Mouse (Mus musculus) heart, embryonic 15.5 days (tissue): ENCODE data around the gene Elovl1. TPM values are rescaled to one million over a fixed set of nuclear protein-coding genes. Genes with fewer than 3 reads are reported as not detected.

Source experiments
- ATAC-seq: fragments of 200-750 bp; cut with Nextera tagmentation; replicated peaks from 2 replicates; pipeline ENCODE4 v1.8.0; 2017; ENCODE audit warnings: low read depth, moderate TSS enrichment; ENCODE audit not compliant: insufficient number of reproducible peaks, insufficient read depth, low FRiP score
- H3K27ac ChIP-seq: fragments of 300-500 bp; sonication (generic); 2 replicates; pipeline ENCODE4 v1.5.1; 2015; ENCODE audit warnings: mild to moderate bottlenecking, inconsistent platforms
- H3K27me3 ChIP-seq: fragments of 300-500 bp; sonication (generic); 2 replicates; pipeline ENCODE4 v1.6.1; 2015; ENCODE audit warnings: inconsistent platforms
- H3K36me3 ChIP-seq: fragments of 300-500 bp; sonication (generic); 2 replicates; pipeline ENCODE4 v1.6.1; 2015; ENCODE audit warnings: mild to moderate bottlenecking, inconsistent platforms
- H3K4me1 ChIP-seq: fragments of 300-500 bp; sonication (generic); replicated peaks from 2 replicates; pipeline ENCODE4 v1.6.1; 2015; ENCODE audit warnings: inconsistent platforms
- H3K4me2 ChIP-seq: fragments of 300-500 bp; sonication (generic); 2 replicates; pipeline ENCODE4 v1.6.1; 2015; ENCODE audit warnings: inconsistent platforms, mild to moderate bottlenecking, moderate library complexity
- H3K4me3 ChIP-seq: fragments of 300-500 bp; sonication (generic); 2 replicates; pipeline ENCODE4 v1.5.1; 2015; ENCODE audit warnings: mild to moderate bottlenecking, inconsistent platforms
- H3K9ac ChIP-seq: fragments of 300-500 bp; sonication (generic); 2 replicates; pipeline ENCODE4 v1.6.1; 2015; ENCODE audit warnings: mild to moderate bottlenecking, inconsistent platforms
- H3K9me3 ChIP-seq: fragments of 300-500 bp; sonication (generic); replicated peaks from 2 replicates; pipeline ENCODE4 v1.6.1; 2016; ENCODE audit warnings: inconsistent platforms
- WGBS: fragments of 180-500 bp; shearing (Covaris S2); methylation state at CpG from one replicate; pipeline ENCODE4 v1.1.7; 2015; ENCODE audit warnings: mixed read lengths; 5-methylcytosine and 5-hydroxymethylcytosine counted together
- polyA plus RNA-seq: library from polyadenylated mRNA; unstranded; fragments of >200 nt; fragmentation: Nextera tagmentation; extraction: Ambion mirVana; gene quantifications from 2 replicates; pipeline ENCODE4 v1.2.1, GENCODE M21; 2015

Gene Elovl1
- polyA plus RNA-seq: 54.2 and 73.7 TPM in 2 replicates

- Histone ChIP-seq H3K9ac (peak within 1 kb of the TSS; percentile 91), H3K4me1 (peaks cover 28% of the 10 kb centered on the region), H3K9me3 (no peaks in the 10 kb centered on the region), H3K27ac (peak within 1 kb of the TSS; percentile 89), H3K27me3 (no peaks in the 10 kb centered on the region), H3K4me2 (peak within 1 kb of the TSS; percentile 93), H3K4me3 (peak within 1 kb of the TSS; percentile 92), H3K36me3 (peaks cover 22% of the 10 kb centered on the region)
- peak; percentile 96 for ATAC-seq
- WGBS: 0% methylated on average over 28 of the region's 31 CpGs
Measured at GRCm38 (mm10) chr4:118427768-118428451, at the start of gene Elovl1. Gene Elovl1, plus strand, starts transcription at chr4:118428093.

DNA sequence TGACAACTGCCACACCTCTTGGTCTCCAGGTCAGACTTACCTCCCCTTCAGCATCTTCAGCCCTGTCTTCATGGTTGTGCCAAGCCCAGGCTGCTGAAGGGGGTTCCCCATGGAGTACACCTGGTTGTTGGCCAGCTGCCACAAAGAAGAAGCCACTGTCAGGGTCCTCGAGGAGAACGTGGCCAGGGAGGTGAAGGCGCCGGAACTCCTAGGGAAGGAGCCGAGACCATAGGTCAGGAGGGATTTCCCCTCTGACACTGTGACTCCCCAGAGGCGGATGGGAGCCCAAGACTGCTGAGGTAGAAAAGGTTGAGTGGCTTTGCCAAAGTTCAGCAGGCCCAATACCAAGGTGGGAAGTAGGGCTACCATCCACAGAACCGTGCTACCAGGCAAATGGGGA, 44.6 kb upstream of the Elovl1 start:
- Histone ChIP-seq H3K4me2 (no peak overlapping the region), H3K9me3 (no peaks in the 10 kb centered on the region), H3K36me3 (peaks cover 93% of the 10 kb centered on the region), H3K9ac (no peak overlapping the region), H3K4me1 (no peaks in the 10 kb centered on the region), H3K27me3 (no peaks in the 10 kb centered on the region), H3K4me3 (no peak overlapping the region), H3K27ac (no peak overlapping the region)
- WGBS: 96% methylated on average over 7 of the region's 7 CpGs
- no peak for ATAC-seq

DNA sequence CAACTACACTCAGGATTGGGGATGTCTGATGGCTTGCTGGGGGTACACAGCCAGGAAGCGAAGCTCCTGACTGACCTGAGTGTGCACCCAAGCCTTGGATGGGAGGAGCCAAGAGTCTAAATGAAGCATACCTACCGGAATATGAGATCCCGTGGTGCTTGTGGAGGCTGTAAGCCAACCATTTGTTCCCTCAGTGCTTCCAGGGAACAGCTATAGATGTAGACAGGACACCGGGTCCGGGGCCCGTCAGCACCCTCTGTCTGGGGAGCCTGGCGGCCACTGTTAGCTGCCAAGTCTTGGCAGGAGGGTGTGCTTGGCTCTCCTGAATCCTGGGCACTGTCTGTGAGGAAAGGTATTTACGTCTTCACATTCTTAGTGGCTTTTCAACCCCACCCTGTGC, 40.6 kb upstream of the Elovl1 start:
- 88% methylated on average over 8 of the region's 8 CpGs for WGBS
- no peaks in the 10 kb centered on the region for H3K27me3 ChIP-seq
- no peak overlapping the region for H3K27ac ChIP-seq
- no peaks in the 10 kb centered on the region for H3K4me1 ChIP-seq
- ATAC-seq: no peak
- H3K9ac ChIP-seq: no peak overlapping the region
- peaks cover 98% of the 10 kb centered on the region for H3K36me3 ChIP-seq
- no peak overlapping the region for H3K4me2 ChIP-seq
- H3K9me3 ChIP-seq: no peaks in the 10 kb centered on the region
- no peak overlapping the region for H3K4me3 ChIP-seq

DNA sequence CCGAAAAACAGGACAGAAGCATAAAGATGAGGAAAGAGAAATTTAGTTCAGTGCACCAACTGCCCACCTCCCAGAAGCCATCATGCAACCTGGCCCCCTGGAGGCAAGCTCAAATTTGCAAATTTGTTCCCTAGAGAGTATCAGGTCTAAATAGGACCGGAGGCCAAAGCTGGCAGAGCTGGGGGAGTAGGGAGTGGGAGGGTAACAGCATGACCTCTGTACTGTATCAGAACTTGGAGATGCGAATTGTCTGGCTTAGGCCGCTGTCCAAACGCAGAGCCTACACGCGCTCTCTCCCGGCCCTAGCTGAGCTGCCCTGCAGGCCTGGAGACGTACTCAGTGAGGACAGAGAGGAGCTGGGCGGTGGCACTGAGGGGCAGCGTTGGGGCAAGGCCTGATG, 37.7 kb upstream of the Elovl1 start:
- no peak overlapping the region for H3K4me3 ChIP-seq
- no peaks in the 10 kb centered on the region for H3K27me3 ChIP-seq
- no peak overlapping the region for H3K27ac ChIP-seq
- H3K9me3 ChIP-seq: no peaks in the 10 kb centered on the region
- H3K36me3 ChIP-seq: peaks cover 85% of the 10 kb centered on the region
- 85% methylated on average over 11 of the region's 11 CpGs for WGBS
- H3K4me2 ChIP-seq: no peak overlapping the region
- no peak for ATAC-seq
- no peak overlapping the region for H3K9ac ChIP-seq
- peaks cover 18% of the 10 kb centered on the region for H3K4me1 ChIP-seq

GRCm38 (mm10) chr4:118394505-118394904, 33.4 kb upstream of the Elovl1 start:
- Histone ChIP-seq H3K9me3 (no peaks in the 10 kb centered on the region), H3K4me2 (no peak overlapping the region), H3K9ac (no peak overlapping the region), H3K27ac (peak overlapping the region; percentile 79), H3K4me3 (no peak overlapping the region), H3K4me1 (peaks cover 24% of the 10 kb centered on the region), H3K27me3 (no peaks in the 10 kb centered on the region), H3K36me3 (peaks cover 61% of the 10 kb centered on the region)
- WGBS: 37% methylated on average over 6 of the region's 6 CpGs
- ATAC-seq: peak; percentile 76

DNA sequence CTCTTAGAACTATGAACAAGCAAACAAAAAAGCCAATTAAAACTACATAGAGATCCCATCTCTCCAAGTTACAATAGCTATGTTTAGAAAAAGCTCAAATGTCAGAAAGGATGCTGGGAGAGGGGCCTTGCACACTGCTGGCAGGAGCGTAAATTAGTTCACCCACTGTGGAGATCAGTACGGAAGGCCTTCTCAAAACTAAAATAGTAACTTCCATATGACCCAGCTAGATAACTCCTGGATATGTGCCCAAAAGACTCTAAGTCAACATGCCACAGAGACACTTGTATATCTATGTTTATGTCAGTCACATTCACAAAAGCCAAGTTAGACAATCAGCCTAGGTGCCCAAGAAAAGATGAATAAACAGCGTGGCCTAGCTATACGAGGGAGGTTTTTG, 32.6 kb upstream of the Elovl1 start:
- Histone ChIP-seq H3K4me3 (no peak overlapping the region), H3K36me3 (peaks cover 62% of the 10 kb centered on the region), H3K4me2 (no peak overlapping the region), H3K4me1 (peaks cover 24% of the 10 kb centered on the region), H3K27ac (peak overlapping the region; percentile 79), H3K9me3 (no peaks in the 10 kb centered on the region), H3K9ac (no peak overlapping the region), H3K27me3 (no peaks in the 10 kb centered on the region)
- ATAC-seq: no peak
- 34% methylated on average over 4 of the region's 4 CpGs for WGBS

DNA sequence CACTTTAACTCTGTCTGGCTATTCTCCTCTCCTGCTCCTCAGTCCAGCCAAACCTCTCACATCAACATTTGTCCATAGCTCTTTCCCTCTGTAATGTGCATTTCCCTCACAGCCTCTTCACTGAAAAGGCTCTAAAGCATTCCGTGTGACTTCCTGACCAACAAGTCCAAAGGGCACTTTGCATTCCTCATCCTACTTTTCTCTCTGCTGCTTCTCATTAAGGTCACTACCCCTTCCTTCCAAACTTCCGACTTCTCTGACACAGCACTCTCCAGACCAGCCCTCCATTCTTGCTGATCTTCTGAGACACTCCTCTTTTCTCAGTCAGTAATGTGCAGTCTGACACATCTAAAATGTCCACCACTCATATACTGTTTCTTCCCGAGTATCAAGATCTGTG, 31.5 kb upstream of the Elovl1 start:
- H3K36me3 ChIP-seq: peaks cover 61% of the 10 kb centered on the region
- peak overlapping the region; percentile 56 for H3K27ac ChIP-seq
- ATAC-seq: no peak
- no peak overlapping the region for H3K4me2 ChIP-seq
- H3K9me3 ChIP-seq: no peaks in the 10 kb centered on the region
- no peaks in the 10 kb centered on the region for H3K27me3 ChIP-seq
- no peak overlapping the region for H3K9ac ChIP-seq
- 51% methylated on average over 3 of the region's 3 CpGs for WGBS
- H3K4me1 ChIP-seq: peaks cover 24% of the 10 kb centered on the region
- no peak overlapping the region for H3K4me3 ChIP-seq

DNA sequence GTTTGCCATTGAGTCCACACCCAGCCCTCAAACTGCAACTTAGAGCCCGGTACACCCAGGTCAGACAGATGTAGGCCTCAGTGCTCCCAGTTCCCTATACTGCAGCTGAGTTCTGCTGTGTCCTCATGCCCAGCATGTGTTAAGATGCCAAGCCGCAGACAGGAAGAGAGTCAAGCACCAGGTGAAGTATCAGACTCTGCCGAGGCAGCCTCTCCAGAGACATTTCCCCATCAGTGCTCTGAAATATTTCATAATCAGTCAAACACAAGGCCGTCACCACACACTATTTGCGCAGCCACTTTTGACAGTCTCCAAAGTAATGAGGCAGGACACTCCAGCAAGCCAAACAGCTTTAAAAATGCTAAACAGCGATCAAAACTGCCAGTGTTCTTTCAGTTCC, 29.5 kb upstream of the Elovl1 start:
- no peak for ATAC-seq
- WGBS: 94% methylated on average over 6 of the region's 6 CpGs

DNA sequence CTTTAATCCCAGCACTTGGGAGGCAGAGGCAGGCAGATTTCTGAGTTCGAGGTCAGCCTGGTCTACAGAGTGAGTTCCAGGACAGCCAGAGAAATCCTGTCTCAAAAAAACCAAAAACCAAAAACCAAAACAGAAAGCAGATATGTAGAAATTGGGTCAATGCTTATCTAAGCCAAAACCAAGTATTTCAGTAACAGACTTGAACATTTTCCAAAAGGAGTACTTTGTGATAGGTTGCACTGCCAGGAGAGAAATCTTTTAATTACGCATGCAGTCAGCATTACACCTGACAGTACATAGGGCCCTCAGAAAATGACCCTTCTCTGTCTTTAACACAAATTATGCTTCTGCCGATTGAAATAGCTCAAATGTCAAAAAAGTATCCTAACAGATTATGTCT, 26.5 kb upstream of the Elovl1 start:
- no peak for ATAC-seq
- no peaks in the 10 kb centered on the region; the same call in 1 of the 2 replicates for H3K4me1 ChIP-seq
- H3K36me3 ChIP-seq: peaks cover 58% of the 10 kb centered on the region
- H3K27ac ChIP-seq: no peak overlapping the region
- H3K4me2 ChIP-seq: no peak overlapping the region
- H3K9ac ChIP-seq: no peak overlapping the region
- H3K4me3 ChIP-seq: no peak overlapping the region
- H3K27me3 ChIP-seq: no peaks in the 10 kb centered on the region
- no peaks in the 10 kb centered on the region for H3K9me3 ChIP-seq
- WGBS: 86% methylated on average over 3 of the region's 3 CpGs

More for the DNA sequence above, 29.5 kb upstream of the Elovl1 start:
- Histone ChIP-seq H3K4me2 (no peak overlapping the region), H3K9ac (no peak overlapping the region), H3K4me3 (no peak overlapping the region), H3K27me3 (no peaks in the 10 kb centered on the region), H3K36me3 (peaks cover 55% of the 10 kb centered on the region), H3K9me3 (no peaks in the 10 kb centered on the region), H3K4me1 (peaks cover 23% of the 10 kb centered on the region), H3K27ac (no peak overlapping the region)

DNA sequence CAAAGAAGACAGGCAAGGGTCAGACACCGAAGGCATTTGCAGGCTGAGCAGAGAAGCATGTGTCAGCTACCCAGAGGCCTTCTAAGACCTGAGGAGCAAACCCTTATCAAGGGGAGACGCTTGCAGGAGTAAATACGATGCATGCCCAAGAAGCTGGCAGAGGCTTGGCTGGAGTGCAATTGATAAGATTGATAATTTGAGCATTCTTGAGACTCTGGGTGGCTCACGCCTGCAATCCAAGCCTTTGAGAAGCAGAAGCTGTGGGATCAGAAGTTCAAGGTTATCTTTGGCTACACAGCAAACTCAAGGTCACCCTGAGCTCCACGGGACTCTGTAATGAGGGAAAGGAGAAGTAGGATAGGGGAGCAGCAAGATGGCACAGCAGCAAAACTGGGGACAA, 26.0 kb upstream of the Elovl1 start:
- H3K9me3 ChIP-seq: no peaks in the 10 kb centered on the region
- no peak overlapping the region for H3K4me2 ChIP-seq
- WGBS: 58% methylated on average over 5 of the region's 5 CpGs
- H3K27me3 ChIP-seq: no peaks in the 10 kb centered on the region
- no peak overlapping the region for H3K27ac ChIP-seq
- no peaks in the 10 kb centered on the region; the same call in 1 of the 2 replicates for H3K4me1 ChIP-seq
- no peak for ATAC-seq
- H3K4me3 ChIP-seq: no peak overlapping the region
- no peak overlapping the region for H3K9ac ChIP-seq
- H3K36me3 ChIP-seq: peaks cover 58% of the 10 kb centered on the region

- Histone ChIP-seq H3K27ac (no peak overlapping the region), H3K27me3 (no peaks in the 10 kb centered on the region), H3K36me3 (peaks cover 57% of the 10 kb centered on the region), H3K4me1 (no peaks in the 10 kb centered on the region; the same call in 1 of the 2 replicates), H3K4me3 (no peak overlapping the region), H3K9ac (no peak overlapping the region), H3K9me3 (no peaks in the 10 kb centered on the region), H3K4me2 (no peak overlapping the region)
- ATAC-seq: no peak
- WGBS: 90% methylated on average over 12 of the region's 12 CpGs
Measured at GRCm38 (mm10) chr4:118402701-118403100, 25.2 kb upstream of the Elovl1 start.
